Mouse (Mus musculus) heart, postnatal 36 days (tissue): ENCODE measurements around the gene Olfr1318. TPM values are rescaled to one million over a fixed set of nuclear protein-coding genes. Genes with fewer than 3 reads are reported as not detected.
A peak's percentile ranks its signal among the peaks of the same experiment; 100 is the strongest.

Experiments used
- DNase-seq, 2 experiments: peaks; one replicate each; pipeline ENCODE4 v3.0.0; 2021 to 2022
- intact Hi-C: fragments of 180-260 bp; cut with DNase I; formaldehyde crosslinking; loops from one replicate; pipeline ENCODE4 v1.15.1; 2025
- total RNA-seq, 2 experiments: library from RNA; stranded (reverse); gene quantifications; 2 replicates each; pipeline ENCODE4 v1.2.3; 2021

Olfr1318 gene
- not detected for total RNA-seq

GRCm38 (mm10) chr2:112153898-112154297 is at the start of gene Olfr1318:
TSS of gene Olfr1318 (plus strand) at chr2:112154198.
- intact Hi-C loops = no loop called here
- DNase-seq = no peak

- DNase-seq = no peak
- intact Hi-C loops = no loop called here
Observed at GRCm38 (mm10) chr2:112115340-112115739, 38.7 kb upstream of the Olfr1318 start, which contains the start of gene Olfr1315-ps1. TSS of gene Olfr1315-ps1 (minus strand) at chr2:112115440.

DNA sequence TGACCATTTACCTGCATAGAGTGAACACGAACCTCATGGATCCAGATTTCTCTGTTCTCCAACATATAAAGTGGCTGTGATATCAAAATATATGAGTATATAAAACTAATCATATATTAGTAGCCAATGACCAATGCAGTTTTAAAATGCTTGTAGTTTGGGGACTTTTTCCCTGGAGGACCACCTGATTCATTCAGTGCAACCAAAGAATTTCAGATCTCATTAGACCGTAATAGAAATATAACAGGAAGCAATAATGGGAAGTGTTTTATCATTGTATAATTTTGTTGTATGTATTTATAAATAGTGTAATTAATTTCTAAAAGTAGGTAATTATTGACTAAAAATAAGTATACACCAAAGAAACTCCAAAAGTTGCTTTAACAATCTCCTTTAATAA is 19.1 kb upstream of the Olfr1318 start, which contains the start of gene Olfr1316:
Gene Olfr1316 (minus strand): TSS at position 101 of the 400 bp plus-strand sequence.
- intact Hi-C loops = no loop called here
- no peak for DNase-seq

GRCm38 (mm10) chr2:112140029-112140428 is 14.0 kb upstream of the Olfr1318 start, which contains the start of gene Olfr1317:
TSS of gene Olfr1317 (plus strand) at chr2:112140329.
- intact Hi-C loops = no loop called here
- DNase-seq = no peak

DNA sequence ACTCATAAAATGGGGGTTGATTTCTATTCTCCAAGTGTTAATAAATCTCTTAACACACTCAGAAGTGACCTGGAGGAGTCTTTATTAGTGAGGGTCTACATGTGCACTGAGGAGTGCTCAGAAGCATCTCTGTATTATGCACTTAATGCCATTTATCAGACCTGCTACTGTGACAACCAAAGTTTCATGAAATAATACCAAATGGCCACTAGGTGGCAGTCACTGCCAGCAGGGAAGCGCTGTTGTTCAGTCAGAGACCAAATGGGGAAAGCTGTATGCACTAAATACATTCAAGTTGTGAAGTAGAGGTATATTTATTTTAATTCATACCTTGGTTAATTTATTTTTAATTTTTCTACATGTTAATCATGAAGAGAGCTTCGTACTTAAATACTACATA is 42.9 kb downstream of the Olfr1318 start:
- intact Hi-C loops = loop anchor here (2.0 to 5.0 kb wide), 2 partner anchors 20 to 285 kb away; partner anchors contain the start of gene Chrm5
- DNase-seq = peak; percentile 20 to 21

DNA sequence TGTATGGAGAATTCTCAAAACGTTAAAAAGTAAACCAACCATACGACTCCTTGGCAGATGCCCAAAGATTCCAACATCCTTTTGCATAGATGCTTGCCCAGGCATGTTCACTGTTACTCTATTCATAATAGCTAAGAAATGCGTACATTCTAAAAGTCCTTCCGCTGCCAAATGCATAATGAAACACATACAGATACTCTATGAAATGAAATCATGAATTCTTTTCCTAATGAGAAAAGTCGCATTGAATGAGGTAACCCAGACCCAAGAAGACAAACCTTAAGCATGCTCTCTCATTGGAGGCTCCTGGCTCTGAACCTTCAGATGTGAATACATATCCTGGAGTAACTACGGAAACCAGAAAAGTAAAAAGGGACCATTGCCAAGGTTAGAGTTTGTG is 49.1 kb downstream of the Olfr1318 start:
- intact Hi-C loops = no loop called here
- no peak for DNase-seq

Other genes starting within 250 kb of the Olfr1318 start
- not detected for gene Olfr1306, start 237.9 kb upstream of the Olfr1318 start, total RNA-seq
- gene Olfr1307, start 204.8 kb upstream of the Olfr1318 start, total RNA-seq = under 1 TPM; 0.03 TPM
- not detected for gene Olfr1308, start 189.3 kb upstream of the Olfr1318 start, total RNA-seq
- not detected for gene Olfr1309, start 163.9 kb upstream of the Olfr1318 start, total RNA-seq
- not detected for gene Olfr1310, start 141.5 kb upstream of the Olfr1318 start, total RNA-seq
- not detected for gene Olfr1311, start 129.8 kb upstream of the Olfr1318 start, total RNA-seq
- gene Olfr1312, start 104.0 kb upstream of the Olfr1318 start, total RNA-seq = not detected
- gene Olfr1313, start 76.4 kb upstream of the Olfr1318 start, total RNA-seq = not detected
- gene Olfr1314, start 57.4 kb upstream of the Olfr1318 start, total RNA-seq = not detected
- gene Olfr1315-ps1, start 38.8 kb upstream of the Olfr1318 start, total RNA-seq = not detected
- gene Olfr1316, start 19.2 kb upstream of the Olfr1318 start, total RNA-seq = not detected
- not detected for gene Olfr1317, start 13.9 kb upstream of the Olfr1318 start, total RNA-seq
- gene Lpcat4, start 85.3 kb downstream of the Olfr1318 start, total RNA-seq = 1 to 10 TPM; 2.3 to 2.5 TPM
- not detected for gene Nutm1, start 105.1 kb downstream of the Olfr1318 start, total RNA-seq
- gene Nop10, start 107.7 kb downstream of the Olfr1318 start, total RNA-seq = 10 to 100 TPM; 61.8 to 62.8 TPM
- gene Slc12a6, start 111.6 kb downstream of the Olfr1318 start, total RNA-seq = 10 to 100 TPM; 36.0 to 39.9 TPM
- 1 to 10 TPM in 1 of 2 experiments, under 1 TPM in 1; 0.89 to 1.6 TPM for gene Gm21985, start 112.1 kb downstream of the Olfr1318 start, total RNA-seq
- gene Emc4, start 213.8 kb downstream of the Olfr1318 start, total RNA-seq = 10 to 100 TPM; 61.7 to 64.6 TPM
- gene Katnbl1, start 225.0 kb downstream of the Olfr1318 start, total RNA-seq = 1 to 10 TPM; 4.4 to 5.0 TPM